Mouse (Mus musculus): ENCODE results near the gene Gpm6b.

Gene Gpm6b

DNA sequence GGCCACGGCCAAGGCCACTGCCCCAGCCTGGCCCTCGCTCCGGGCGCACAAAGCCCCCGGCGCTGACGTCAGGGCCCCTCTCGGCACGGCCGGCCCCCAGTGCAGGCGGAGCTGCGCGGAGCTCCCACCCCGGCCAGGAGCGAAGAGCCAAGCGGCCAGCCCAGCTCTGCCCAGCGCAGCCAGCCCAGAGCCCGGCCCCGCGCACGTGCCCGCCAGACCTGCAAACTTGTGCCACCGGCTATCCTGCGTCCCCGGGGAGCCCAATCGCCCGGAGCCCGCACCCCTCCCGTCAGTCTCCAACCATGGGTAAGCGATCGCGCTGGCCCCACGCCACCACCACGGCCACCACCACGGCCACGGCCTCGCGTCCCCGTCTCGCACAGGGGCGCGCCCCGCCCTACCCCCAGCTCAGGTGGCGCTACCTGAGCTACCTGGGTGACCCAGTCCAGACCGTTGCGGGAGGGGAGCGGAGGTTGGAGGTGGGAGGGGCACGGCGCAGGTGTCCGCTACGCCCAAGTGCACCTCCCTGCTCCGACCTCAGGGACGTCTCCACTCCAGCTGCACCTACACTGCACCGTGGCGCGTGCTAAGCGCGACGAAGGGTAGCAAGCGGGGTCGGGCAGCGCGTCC, at the start of gene Gpm6b:
Gene Gpm6b, plus strand, starts transcription at position 81 of the 630 bp plus-strand sequence.
- peak; percentile 71 for DNase-seq

DNA sequence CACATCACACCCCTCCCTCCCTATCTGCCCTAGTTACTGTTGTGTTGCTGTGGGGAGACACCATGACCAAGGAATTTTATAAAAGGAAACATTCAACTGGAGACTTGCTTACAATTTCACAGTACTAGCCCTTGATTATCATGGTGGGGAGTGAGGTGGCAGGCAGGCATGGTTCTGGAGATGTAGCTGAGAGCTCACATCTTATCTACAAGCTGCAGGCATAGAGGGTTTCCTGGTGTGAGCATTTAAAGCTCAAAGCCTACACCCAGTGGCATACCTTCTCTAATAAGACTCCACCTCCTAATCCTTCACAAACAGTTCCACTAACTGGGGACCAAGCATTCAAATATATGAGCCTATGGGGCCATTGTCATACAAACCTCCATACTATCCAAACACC, 42.4 kb upstream of the Gpm6b start:
- DNase-seq, result no peak

DNA sequence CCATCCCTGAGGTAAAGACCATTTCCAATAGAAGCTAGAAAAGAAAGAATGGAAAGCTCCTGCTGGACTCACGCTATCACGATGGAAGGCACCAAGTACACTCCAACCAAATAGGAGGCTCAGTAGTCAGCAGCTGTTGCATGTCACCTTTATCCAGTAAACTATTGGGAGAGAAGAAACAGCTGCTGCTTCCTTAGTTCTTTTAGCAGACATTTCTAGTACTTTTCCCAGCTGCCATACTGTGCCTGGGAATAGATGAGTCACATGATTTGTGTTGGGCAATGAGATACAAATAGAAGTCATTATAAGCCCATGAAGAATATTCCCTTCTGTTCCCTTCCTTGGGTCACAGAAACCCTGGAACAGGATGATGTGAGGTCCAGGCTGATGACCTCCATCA, 40.4 kb upstream of the Gpm6b start:
- peak; percentile 21 for DNase-seq

DNA sequence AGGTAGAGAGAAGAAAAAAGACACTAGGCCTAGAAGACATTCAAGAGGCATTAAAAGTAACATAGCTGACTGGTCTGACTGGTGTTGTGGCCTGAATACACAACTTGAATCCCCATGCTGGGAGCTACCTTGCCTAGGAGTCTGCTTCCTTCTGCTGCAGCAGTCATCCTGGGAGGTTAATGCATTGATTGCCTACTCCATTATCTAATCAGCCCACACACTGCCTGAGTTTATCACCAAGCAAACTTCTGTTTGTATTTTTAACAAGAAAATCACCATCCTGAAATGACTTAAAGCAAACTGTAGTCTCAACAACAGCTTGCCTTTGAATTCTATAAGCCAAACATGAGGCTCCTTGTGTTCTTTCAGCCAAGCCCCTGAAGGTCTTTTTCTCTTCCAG, 38.9 kb upstream of the Gpm6b start:
- DNase-seq, result no peak

DNA sequence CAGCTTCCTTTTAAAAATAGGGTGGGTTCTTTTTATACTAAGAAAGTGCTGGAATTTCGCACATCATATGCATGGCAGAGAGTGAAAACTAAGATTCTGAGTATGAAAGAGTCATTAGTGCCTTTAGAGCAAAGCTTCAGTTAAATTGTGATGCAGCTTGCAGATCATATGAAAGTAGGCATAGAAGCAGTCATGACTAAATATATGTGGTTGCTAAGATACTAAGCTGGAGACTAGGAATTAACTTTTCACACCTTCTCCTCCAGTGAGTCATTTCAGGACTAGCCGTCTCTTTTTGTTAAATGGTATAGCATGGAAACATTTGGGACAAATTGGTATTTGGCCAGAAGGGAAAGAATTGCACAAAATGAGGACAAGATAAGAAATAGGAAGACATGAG, 24.1 kb upstream of the Gpm6b start:
- DNase-seq, result no peak

DNA sequence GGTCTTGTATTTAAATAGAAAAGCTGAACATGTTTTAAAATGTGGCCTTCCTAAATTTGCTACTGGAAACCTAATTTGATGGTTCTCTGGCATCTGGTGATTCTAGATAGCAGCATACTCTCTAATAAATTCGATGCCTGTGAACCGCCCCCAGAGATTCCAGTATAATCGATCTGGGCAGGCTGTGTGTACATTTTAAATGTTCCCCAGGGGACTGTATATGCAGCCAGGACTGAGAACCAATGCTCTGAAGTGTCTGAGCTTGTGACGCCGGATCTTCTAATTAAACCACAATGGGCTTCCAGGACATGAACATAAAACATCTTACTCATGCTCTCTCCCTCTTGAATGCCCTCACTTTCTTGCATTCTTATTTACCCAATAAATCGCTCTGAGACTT, 22.5 kb upstream of the Gpm6b start:
- no peak for DNase-seq

DNA sequence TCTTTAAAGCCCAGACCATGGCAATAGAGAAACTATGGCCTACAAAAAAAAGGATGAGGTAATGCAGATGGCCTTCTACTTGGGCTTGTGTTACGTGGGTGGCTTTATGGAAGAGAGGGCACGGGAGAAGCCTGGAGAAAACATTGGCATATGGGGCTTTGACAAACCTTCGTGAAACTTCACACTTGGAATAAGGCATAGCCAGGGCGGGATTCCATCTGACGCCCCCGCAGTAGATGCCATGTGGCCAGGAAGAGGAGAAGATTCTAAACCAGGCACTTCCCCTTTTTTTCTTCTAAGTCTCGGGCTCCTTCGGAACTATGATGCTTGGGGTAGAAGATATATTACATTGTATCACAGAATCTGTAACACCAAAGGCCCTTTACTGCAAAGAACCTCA, 22.0 kb upstream of the Gpm6b start:
- no peak for DNase-seq

DNA sequence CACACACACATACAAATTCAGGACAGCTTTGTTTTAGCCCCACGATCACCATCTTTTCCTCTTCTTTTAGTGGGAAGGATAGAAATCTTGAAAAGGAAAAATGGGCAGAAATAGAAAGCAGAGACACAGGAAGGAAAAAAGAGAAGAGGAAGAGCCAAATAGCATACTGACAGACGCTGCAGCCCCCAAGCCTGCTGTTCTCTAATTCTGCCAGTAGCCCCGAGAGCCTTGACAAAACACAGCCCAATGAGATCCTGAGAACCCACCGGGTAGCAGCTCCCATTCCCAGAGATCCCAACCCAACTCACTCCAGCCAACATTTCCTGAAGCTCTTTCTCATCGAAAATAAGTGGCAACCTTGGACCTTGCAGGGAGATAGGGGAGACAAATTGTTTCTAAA, 19.4 kb upstream of the Gpm6b start:
- DNase-seq, result no peak

DNA sequence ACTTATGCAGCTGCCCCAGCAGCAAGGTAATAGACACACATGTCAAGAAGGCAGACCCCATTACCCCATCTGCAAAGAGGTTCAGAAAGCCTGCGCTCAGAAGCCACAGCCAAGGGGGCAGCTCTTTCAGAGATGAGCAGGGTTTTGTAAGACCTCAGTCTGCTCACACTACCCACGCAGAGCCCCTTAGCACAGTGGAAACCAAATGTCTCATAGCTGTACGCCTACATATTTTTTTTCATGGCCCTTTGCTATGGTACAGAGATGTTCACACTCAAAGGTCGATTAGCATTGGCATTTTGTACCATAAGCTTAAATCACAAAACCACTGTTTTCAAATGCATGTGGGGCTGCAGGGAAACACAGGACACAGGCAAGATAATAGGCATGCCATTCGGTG, 11.9 kb upstream of the Gpm6b start:
- DNase-seq, result no peak

DNA sequence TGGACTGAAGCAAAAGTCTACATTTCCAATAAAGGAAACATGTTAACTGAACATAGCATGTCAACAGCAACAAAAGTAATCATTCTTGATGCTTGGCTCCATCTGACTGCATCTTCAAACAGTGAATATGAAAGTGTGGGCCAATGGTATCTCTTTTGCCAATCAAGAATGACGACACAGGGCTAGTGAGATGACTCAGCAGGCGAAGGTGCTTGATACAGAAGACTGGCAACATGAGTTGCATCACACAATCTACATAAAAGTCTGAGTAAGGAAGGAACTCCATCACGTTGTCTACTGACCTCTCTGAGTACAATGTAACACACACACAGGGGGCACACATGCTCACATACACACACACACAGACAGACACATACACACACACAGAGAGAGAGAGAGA, 9.0 kb upstream of the Gpm6b start:
- no peak for DNase-seq

DNA sequence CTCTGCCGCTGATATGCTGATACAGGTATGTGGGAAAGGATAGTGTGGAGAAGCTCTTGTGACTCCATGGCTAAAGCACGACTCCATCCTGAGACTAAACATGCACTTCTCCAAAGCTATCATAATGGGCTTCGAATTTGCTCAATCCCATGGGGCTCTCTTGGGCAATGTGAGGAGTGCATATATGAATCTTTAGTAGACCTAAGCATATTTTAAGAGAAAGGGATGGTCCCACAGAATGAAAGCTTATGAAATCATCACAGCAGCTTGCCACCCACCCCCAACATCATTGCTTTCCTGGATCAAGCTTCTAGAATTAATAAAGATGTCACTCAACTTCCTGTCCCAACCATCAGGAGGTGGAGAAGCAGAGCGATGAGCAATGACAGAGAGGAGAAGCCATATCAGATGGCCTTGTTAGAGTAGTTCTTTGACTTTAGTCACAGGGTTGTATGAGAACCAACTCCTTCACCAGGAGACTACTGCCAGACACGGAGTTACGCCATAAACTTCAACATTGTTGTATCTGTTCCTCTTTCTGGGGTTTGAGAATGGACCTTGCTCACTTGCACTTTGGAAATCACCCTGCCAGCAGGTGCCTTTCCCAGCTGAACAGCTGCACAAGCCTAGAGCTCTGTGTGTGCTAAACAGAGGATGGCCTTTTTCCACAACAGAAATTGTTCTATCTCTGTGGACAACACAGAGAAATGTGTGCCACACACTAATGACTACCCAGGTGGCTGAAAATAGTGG, 8.0 kb upstream of the Gpm6b start:
- DNase-seq, result no peak

DNA sequence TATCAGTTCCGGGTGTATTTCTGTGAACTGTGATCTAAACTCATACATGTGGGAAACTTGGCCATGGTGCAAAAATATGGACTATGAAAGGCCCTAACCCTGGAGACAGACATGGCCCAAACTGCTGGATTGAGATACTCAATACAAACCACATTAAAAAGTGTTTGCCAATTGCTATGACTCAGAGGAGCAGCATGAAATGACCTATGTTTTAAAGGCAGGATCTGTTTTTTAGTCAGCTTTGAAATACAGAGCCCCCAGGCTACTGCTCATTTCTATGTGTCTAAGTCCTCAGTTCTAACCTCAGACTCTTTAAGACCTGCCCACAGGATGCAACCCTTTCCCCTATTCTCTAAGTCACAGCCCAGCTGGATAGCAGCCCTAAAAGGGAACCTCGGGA, 2.6 kb upstream of the Gpm6b start:
- DNase-seq, result no peak

DNA sequence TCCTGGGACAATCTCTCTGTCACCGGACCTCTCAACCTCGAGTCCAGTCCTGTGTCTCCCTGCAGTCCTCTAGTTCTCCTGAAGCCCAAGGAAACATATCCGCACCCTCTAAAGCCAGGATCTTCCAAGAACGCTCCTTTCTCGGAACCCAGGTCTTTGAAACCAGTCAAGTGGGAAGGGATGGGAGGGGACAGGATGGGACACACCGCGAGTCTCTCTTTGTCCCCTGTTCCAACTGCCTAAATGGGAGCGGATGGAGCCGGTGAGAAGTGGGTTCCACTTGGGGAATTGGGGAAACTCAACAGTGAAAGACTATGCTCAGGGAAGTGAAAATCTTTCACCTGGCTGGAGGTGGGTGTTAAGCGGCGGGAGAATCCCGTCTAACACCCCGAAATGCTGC, 809 bp downstream of the Gpm6b start:
- no peak for DNase-seq

DNA sequence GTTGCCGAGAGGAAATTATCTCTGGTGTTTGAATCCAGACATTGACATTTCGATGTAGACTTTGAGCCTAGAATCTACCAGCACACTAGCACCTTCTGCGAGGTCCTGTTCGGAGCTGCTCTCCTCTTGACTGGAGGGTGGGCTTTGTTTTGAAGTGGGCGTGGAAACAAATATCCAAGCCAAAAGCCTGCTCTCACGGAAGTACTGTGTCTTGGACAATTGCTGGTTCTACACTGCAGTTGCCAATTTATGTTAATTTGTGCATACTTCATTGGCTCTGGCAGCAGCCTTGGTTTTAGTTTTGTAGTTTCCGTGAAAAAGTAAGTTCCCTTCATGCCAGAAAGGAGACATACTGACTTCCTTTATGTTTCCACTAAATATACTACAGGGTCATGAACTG, 2.0 kb downstream of the Gpm6b start:
- no peak for DNase-seq

DNA sequence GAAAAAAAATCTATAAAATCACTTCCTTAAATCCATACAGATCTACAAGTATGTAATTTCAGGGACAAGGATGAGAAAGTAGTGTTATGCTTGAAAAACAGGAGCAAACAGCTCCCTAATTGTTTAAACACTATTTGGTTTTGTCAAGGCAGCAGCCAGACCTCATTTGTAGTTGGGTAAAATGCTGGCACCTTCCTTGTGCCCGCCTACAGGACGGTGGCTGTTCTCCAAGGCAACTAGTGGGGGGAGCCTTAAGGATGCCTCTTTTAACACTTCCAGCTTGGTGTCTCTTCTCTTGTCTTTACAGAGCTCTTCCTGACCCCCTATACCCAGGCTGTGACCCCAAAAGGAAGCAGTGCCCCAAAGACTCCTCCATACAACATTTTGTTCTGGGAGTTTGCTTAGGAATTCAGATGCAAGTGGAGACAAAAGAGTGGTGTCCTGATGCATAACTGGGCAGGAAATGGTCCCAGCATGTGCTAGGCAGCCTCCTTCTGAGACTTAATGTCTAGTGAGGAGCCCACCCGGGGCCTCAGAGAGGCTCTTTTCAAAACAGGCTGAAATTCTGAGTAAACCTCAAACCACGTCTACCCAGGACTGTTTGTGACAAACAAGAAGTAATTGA, 4.7 kb downstream of the Gpm6b start:
- DNase-seq, result no peak

DNA sequence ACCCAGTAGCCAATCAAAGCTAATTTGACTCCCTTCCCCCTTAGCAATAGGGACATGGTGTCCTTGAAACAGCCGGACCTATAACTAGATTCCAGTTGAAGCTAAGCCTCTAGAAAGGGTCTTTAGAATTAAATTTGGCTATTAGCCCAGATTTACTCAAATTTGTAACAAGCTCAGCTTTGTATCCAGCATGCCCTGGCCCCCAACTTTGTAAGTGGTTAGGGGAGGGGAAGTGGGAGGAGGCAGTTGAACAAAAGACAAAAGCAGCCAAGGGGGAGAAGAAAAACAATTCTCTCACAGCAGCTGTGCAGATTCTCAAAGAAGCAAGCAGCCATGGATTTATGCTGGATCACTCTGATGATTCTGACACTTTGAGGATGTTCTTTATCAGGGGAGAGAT, 32.8 kb downstream of the Gpm6b start:
- DNase-seq, result no peak

DNA sequence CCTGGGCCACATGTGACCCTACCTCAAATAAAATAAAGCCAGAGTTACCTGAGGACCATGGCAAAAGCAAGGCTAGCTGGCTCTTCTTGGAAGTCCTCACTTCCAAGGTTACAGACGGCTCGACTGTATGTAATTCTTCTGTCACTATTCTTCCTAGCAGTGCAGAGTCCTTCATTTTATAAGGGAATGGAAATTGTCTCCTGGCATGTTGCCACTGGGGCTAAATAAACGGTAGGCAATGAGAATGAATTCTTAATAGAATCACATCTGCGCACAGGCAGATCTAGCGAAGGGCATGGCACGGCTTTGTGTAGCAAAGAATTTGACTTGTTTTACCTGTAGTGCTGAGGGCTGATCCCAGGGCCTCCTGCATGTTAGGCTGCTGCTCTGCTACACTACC, 33.9 kb downstream of the Gpm6b start:
- DNase-seq, result no peak

DNA sequence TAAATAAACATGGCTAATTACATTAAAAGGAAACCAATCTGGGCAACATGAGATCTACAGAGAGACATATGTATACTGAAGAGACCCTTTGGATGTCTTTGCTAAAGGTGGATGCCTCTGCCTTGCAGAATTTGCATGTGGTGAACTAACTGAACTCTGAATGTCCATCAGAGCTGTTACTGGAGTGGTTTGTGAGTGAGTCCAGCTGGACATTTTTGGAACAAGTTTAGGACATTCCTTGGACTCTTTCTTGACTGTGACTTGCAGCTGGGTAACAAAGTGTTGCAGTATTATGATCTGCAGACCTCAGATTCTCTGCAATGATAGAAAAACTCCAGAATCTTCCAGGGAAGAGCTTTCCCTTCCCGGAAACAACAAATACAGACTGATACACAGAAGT, 41.1 kb downstream of the Gpm6b start:
- peak; percentile 65 for DNase-seq

DNA sequence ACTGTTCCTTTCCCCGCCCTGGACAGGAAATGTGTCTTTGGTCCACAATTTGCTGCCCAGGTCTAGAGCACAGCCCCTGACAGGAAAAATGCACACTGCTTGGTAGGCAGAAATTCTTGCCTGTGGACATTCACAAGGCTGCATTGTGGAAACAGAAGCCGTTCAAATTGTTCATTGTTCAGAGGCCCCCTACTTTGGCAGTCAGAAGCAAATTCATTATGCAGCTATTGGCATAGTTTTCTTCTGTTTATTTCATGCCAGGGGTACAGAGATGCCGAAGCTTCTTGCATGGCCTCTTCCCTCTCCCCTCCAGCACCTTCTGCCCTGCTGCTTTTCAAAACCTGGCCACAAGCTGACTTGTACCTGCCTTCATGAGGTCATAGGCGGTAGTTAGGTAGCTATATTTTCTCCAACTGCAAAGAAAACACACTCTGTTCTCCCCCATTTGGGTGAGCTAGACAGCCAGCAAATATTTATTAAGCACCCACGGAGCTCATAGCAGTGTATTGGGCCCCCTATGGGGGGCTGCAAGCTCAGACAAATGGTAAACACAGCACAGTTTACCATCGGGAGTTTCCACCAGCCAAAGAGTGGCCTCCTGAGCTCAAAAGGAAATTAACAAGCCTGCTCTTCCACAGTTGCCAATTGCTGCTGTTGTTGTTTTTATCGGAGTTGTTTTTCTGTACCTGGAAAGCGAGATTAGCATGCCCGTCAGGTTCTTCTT, 48.2 kb downstream of the Gpm6b start:
- DNase-seq, result no peak

DNA sequence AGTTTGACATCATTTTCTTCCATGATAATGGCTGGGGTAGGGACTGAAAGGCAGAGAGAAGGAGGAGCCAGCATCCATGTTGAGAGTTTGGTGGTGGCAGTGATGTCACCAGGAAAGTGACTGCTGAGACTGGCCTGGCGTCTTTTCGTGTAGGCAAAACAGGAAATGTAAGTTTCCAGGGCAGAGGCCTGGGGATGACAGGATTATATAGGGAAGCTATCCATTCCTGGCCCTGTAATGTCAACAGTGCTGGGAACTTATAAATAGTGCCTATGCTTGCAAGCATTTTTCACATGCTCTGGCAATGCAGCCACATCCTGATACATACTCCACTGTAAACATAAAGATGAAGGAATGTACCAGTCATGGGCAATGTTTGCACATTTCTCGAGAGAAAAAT, 52.6 kb downstream of the Gpm6b start:
- peak; percentile 11 for DNase-seq

DNA sequence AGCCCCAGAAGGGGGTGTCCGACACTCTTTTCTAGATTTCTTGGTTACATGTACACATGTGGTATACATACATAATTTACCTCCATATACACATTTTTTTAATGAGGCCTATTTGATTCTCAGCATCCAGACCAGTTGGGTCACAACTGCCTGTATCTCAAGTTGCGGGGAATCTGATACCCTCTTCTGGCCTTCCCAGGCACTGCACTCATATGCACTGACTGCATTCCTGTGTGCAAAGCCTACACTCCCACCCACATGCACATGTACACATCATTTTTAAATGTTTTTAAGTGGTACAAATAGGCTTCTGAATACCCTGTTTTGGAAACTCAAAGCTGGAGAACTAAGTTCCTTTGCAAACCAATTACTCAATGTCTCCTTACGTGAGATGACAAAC, 54.8 kb downstream of the Gpm6b start:
- no peak for DNase-seq

DNA sequence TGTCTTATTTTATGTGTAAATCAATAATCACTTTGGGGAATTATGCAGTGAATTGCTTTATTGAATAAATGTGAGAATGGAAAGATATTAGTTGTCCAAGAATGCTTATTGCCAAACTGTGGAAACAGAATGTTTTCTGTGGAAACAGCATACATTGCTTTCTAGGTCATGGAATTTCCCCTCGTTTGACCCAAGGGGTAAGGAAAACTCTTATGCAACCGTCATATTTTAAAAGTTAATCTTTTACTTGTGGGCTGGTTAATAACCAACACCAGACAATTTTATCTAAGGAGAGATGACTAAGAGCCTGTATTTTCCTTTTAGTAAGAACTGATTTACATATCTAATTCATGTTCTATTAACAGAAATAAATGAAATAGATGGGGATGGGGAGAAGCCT, 64.1 kb downstream of the Gpm6b start:
- no peak for DNase-seq

DNA sequence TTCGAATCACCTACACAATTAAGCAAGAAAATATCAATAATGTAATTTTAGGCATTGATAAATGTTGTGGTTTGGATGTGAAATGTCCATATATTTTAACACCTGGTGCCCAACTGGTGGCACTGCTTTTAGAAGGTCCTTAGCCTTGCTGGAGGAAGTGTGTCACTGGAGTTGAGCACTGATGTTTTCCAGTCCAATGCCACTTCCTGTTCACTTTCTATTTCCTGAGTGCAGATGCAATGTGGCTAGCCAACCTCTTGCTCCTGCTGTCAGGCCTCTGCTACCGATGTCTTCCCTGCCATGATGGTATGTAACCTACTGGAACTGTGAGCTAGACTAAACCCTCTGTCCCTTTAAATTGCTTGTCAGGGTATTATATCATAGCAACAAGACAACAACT, 65.6 kb downstream of the Gpm6b start:
- DNase-seq, result no peak
